Mouse (Mus musculus) olfactory bulb, adult 2 months (tissue): ENCODE results near the gene Abcb9.

Experiments used
- CTCF ChIP-seq: fragments of 200-500 bp; IDR thresholded peaks from 2 replicates; pipeline ENCODE4 v1.5.1; 2012; ENCODE audit warnings: low read depth, mild to moderate bottlenecking, low read length, moderate library complexity; ENCODE audit not compliant: insufficient read depth
- POLR2A ChIP-seq: fragments of 200-500 bp; IDR thresholded peaks from 2 replicates; pipeline ENCODE4 v1.6.1; 2012; ENCODE audit warnings: mild to moderate bottlenecking, low read depth, low read length, moderate library complexity; ENCODE audit not compliant: insufficient read depth

DNA sequence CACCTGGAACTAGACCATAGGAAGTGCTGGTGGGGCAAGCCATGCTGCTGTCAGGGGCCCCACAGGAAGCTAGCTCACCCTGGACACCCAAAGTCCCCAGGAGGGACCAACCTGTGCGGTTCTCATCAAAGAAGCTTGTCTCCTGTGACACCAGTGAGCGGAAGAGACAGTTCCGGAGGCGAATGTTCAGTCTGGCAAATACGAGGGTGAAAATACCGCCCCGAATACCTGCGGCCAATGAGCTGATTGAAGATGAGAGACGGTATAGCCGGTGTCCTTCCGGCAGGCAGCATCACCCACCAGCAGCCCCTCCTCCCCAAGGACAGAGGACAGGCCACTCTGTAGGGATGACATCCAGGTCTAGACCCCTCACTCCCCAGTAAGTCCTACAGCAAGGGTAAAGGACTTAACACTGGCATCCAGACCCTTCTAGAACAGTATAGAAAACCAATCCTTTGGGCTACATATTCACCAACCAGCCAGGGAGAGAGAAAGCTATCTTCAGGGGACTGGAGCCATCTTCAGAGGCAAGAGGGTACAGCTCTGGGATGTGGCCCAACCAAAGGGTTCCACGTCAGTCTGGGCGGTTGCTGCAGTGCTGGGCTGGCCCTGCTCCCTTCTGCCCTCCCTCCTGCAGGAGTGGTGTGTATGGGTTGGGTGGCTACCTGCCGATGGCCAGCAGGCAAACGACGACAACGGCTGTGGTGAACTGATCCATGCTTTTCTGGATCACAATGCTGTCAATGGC is 12.5 kb downstream of the Abcb9 start:
- TF ChIP-seq CTCF (no peak), POLR2A (no peak)
